Mouse (Mus musculus) lung, postnatal 0 days (tissue): ENCODE results near the gene Gab2. TPM values are rescaled to one million over a fixed set of nuclear protein-coding genes. Genes with fewer than 3 reads are reported as not detected.

Experiments used
- ATAC-seq: fragments of 200-750 bp; cut with Nextera tagmentation; 2 replicates; pipeline ENCODE4 v1.8.0; 2017; ENCODE audit warnings: moderate library complexity
- DNase-seq: peaks from one replicate; pipeline ENCODE4 v3.0.0-alpha.2; 2016; ENCODE audit warnings: low spot score
- H3K27ac ChIP-seq: fragments of 300-500 bp; sonication (generic); 2 replicates; pipeline ENCODE4 v1.5.1; 2014; ENCODE audit warnings: antibody characterized with exemption, mild to moderate bottlenecking, low read length, mixed read lengths
- H3K27me3 ChIP-seq: fragments of 300-500 bp; sonication (generic); replicated peaks from 2 replicates; pipeline ENCODE4 v1.6.1; 2014; ENCODE audit warnings: low read length, mixed read lengths; ENCODE audit not compliant: insufficient read depth
- H3K36me3 ChIP-seq: fragments of 300-500 bp; sonication (generic); 2 replicates; pipeline ENCODE4 v1.6.1; 2014; ENCODE audit warnings: low read length, mixed read lengths; ENCODE audit not compliant: insufficient read depth
- H3K4me1 ChIP-seq: fragments of 300-500 bp; sonication (generic); 2 replicates; pipeline ENCODE4 v1.6.1; 2014; ENCODE audit warnings: antibody characterized with exemption, low read depth, low read length, mixed read lengths; ENCODE audit not compliant: insufficient read depth
- H3K4me2 ChIP-seq: fragments of 300-500 bp; sonication (generic); replicated peaks from 2 replicates; pipeline ENCODE4 v1.6.1; 2014; ENCODE audit warnings: low read depth, mild to moderate bottlenecking, low read length, moderate library complexity, mixed read lengths
- H3K4me3 ChIP-seq: fragments of 300-500 bp; sonication (generic); 2 replicates; pipeline ENCODE4 v1.5.1; 2014; ENCODE audit warnings: low read depth, low read length
- H3K9ac ChIP-seq: fragments of 300-500 bp; sonication (generic); replicated peaks from 2 replicates; pipeline ENCODE4 v1.6.1; 2014; ENCODE audit warnings: low read depth, mild to moderate bottlenecking
- H3K9me3 ChIP-seq: fragments of 300-500 bp; sonication (generic); 2 replicates; pipeline ENCODE4 v1.6.1; 2016; ENCODE audit warnings: low read length, mixed read lengths
- CTCF ChIP-seq: IDR thresholded peaks from 2 replicates; pipeline ENCODE4 v1.5.1; 2016; ENCODE audit warnings: antibody characterized with exemption, mild to moderate bottlenecking
- EP300 ChIP-seq: IDR thresholded peaks from 2 replicates; pipeline ENCODE4 v1.6.1; 2016; ENCODE audit warnings: antibody characterized with exemption, mild to moderate bottlenecking, control low read depth
- WGBS: fragments of 180-500 bp; shearing (Covaris S2); extraction: QIAGEN DNeasy Blood & Tissue Kit; methylation state at CpG from one replicate; pipeline ENCODE4 v1.1.7; 2014; 5-methylcytosine and 5-hydroxymethylcytosine counted together
- polyA plus RNA-seq: library from polyadenylated mRNA; unstranded; fragments of >200 nt; fragmentation: Nextera tagmentation; extraction: Ambion mirVana; gene quantifications from 2 replicates; pipeline ENCODE4 v1.2.1, GENCODE M21; 2015

Gab2 gene
- polyA plus RNA-seq, 1 experiment from 2014 or later: 7.7 TPM

DNA sequence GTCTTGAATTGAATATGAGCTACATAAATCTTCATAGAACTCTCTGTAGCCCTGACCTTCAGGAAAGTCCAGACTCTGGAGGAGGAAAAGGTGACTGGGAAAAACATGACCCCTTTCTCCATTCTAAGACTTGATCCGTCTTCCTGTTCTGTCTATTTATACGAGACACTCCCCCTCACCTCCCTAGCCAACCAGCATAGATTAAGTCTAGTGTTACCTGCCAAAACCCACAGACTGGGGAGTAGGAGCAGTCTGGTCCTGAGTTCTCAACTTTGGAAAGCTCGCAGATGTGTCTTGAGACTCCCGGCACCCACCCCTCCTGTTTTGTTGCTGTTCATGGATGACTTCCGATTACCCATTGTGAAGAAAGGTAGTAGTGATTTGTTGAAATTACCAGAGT is 166.8 kb downstream of the Gab2 start:
- no peak overlapping the region for H3K9ac ChIP-seq
- H3K4me3 ChIP-seq: no peak overlapping the region
- no peaks in the 10 kb centered on the region for H3K36me3 ChIP-seq
- no peaks in the 10 kb centered on the region for H3K27me3 ChIP-seq
- H3K9me3 ChIP-seq: no peaks in the 10 kb centered on the region
- no peak overlapping the region for H3K4me2 ChIP-seq
- WGBS: 57% methylated on average over 5 of the region's 5 CpGs
- TF ChIP-seq EP300 (no peak), CTCF (no peak)
- H3K27ac ChIP-seq: no peak overlapping the region
- peaks cover 10% of the 10 kb centered on the region; the same call in 1 of the 2 replicates for H3K4me1 ChIP-seq
- no peak; the same call in 1 of the 2 replicates for ATAC-seq
- no peak for DNase-seq

DNA sequence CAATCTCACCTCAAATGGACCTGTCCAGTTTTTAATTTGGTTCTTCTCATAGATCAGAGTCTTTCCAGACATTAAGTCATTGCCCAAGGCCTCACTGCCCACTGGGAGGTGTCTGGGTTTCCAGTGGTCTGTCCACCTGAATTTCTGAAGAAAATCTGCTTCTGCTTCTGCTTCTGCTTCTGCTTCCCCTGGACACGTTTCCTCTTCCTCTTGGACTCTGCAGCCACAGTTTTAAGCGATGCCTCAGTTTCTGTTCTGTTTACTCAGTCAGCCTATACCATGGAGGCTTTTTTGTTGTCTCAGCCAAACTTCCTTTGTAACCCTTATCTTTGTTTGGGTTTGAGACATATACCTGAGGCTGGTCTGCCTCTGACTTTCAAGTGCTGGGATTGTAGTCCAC is 170.3 kb downstream of the Gab2 start:
- no peak overlapping the region for H3K4me3 ChIP-seq
- DNase-seq: peak; percentile 26
- ATAC-seq: no peak
- TF ChIP-seq CTCF (no peak), EP300 (no peak)
- no peak overlapping the region for H3K27ac ChIP-seq
- H3K9me3 ChIP-seq: no peaks in the 10 kb centered on the region
- peaks cover 9% of the 10 kb centered on the region; the same call in 1 of the 2 replicates for H3K4me1 ChIP-seq
- no peaks in the 10 kb centered on the region for H3K27me3 ChIP-seq
- no peak overlapping the region for H3K9ac ChIP-seq
- 37% methylated on average over 2 of the region's 2 CpGs for WGBS
- no peak overlapping the region for H3K4me2 ChIP-seq
- H3K36me3 ChIP-seq: no peaks in the 10 kb centered on the region

DNA sequence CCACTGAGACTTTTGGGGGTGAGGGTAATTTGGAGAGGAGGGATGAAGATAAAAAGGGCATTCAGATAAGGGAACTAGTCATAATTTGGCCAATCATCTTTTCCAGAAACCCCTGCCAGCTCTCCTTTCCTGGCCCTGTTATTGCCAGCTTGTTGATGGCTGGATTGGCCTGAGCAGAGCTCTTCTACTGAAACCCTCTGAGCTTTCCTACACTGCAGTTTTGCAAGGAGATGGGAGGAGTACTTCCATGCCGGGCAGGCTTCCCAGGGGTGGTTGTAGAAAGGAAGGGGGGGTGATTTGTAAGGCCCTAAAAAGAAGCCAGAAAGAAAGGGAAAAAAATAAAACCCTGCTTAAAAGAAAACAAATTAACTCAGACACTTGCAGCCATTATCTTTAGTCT is 181.2 kb downstream of the Gab2 start:
- no peaks in the 10 kb centered on the region for H3K9me3 ChIP-seq
- DNase-seq (peak; percentile 40), ATAC-seq (no peak)
- no peak overlapping the region for H3K9ac ChIP-seq
- 52% methylated on average over 1 of the region's 1 CpGs for WGBS
- H3K4me2 ChIP-seq: no peak overlapping the region
- no peak overlapping the region for H3K27ac ChIP-seq
- no peaks in the 10 kb centered on the region for H3K4me1 ChIP-seq
- H3K27me3 ChIP-seq: no peaks in the 10 kb centered on the region
- no peak for TF ChIP-seq CTCF
- TF ChIP-seq EP300: no peak
- no peaks in the 10 kb centered on the region for H3K36me3 ChIP-seq
- no peak overlapping the region for H3K4me3 ChIP-seq

DNA sequence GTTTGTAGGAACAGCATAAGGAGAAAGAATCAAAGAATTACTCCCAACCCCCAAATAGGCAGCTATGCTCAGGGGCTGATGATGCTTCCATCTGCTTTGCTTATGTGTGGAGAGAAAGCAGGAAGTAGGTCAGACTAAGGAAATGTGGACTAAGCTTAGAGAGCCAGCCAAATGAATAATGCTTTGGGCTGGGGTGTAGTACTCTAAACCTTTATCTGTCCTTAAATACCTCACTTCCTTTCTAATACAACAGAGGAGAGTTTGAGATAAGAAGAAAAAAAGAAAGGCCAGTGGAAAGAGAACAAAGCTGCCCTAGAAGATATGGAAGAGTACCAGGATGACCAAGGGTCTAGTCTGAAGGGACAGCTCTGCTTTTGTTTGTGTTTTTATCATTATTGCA is 189.0 kb downstream of the Gab2 start:
- Histone ChIP-seq H3K27me3 (no peaks in the 10 kb centered on the region), H3K9me3 (no peaks in the 10 kb centered on the region), H3K4me1 (no peaks in the 10 kb centered on the region), H3K9ac (no peak overlapping the region), H3K4me2 (no peak overlapping the region), H3K4me3 (no peak overlapping the region), H3K27ac (no peak overlapping the region), H3K36me3 (no peaks in the 10 kb centered on the region)
- TF ChIP-seq CTCF (no peak), EP300 (peak; percentile 46)
- ATAC-seq: peak; percentile 66
- DNase-seq: peak; percentile 29

DNA sequence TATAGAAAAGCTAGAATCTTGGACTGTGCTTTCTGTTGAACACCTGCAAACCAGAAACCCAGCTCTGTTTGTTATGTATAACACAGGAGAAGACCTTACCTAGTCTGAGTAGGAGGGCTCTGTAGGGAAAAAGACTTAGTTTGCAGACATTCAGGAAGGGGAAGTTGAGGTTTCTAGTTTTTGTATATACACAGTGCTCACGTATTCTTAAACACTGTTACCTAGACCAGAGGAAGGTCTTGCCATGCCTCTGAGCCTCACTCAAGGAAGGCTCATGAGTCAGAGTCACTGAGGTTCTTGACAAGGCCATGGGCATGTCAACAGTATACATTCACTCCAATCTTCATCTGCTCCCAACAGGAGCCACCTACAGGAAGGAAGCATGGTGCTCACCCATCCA is 189.7 kb downstream of the Gab2 start:
- H3K4me1 ChIP-seq: no peaks in the 10 kb centered on the region
- no peak overlapping the region for H3K9ac ChIP-seq
- ATAC-seq (no peak), DNase-seq (no peak)
- no peak overlapping the region for H3K27ac ChIP-seq
- no peaks in the 10 kb centered on the region for H3K9me3 ChIP-seq
- no peaks in the 10 kb centered on the region for H3K27me3 ChIP-seq
- H3K4me3 ChIP-seq: no peak overlapping the region
- WGBS: 67% methylated on average over 1 of the region's 1 CpGs
- TF ChIP-seq EP300 (no peak), CTCF (no peak)
- no peaks in the 10 kb centered on the region for H3K36me3 ChIP-seq
- H3K4me2 ChIP-seq: no peak overlapping the region

DNA sequence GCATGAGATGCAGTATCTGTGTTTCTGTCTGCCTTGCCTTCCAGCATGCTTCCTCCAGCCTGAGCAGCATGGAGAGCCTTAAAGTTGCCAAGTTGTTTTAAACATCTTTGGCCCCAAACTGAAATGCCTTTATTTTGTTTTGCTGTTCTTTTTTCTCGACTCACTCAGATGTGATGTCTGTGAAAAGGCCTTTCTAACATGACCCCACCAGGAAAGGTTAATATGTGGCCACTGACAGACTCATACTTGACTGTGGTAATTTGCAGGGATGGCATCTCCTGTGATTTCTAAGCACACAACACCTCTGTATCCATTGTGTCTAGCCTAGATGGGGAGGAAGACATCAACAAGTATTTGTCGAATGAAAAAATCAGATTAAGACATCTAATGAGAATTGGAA is 215.6 kb downstream of the Gab2 start:
- Histone ChIP-seq H3K9ac (no peak overlapping the region), H3K4me2 (no peak overlapping the region), H3K9me3 (no peaks in the 10 kb centered on the region), H3K27ac (no peak overlapping the region), H3K36me3 (peaks cover 13% of the 10 kb centered on the region), H3K4me3 (no peak overlapping the region), H3K27me3 (no peaks in the 10 kb centered on the region), H3K4me1 (no peaks in the 10 kb centered on the region)
- TF ChIP-seq CTCF (no peak), EP300 (no peak)
- ATAC-seq: no peak
- DNase-seq: no peak
- 46% methylated on average over 2 of the region's 2 CpGs for WGBS

DNA sequence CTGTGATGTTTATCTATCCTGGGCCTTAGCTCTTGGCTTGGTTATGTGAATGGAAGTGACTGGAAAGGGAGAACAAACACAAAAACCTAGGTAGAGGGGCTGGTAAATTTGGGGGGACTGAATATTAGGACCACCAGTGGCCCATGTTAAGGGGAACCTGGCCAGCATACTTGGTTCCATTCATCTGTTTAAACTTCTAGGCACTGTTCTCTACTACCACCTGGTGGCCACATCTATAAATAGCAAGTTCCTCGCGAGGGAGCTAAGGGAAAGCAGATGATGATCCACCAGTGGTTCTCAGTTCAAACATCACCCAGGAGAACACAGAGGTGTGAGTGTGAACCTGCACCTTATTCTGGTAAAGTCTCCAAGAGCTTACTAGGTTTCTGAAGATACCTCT is 216.1 kb downstream of the Gab2 start:
- Histone ChIP-seq H3K9me3 (no peaks in the 10 kb centered on the region), H3K27me3 (no peaks in the 10 kb centered on the region), H3K27ac (no peak overlapping the region), H3K36me3 (peaks cover 13% of the 10 kb centered on the region), H3K9ac (no peak overlapping the region), H3K4me2 (no peak overlapping the region), H3K4me1 (no peaks in the 10 kb centered on the region), H3K4me3 (no peak overlapping the region)
- TF ChIP-seq CTCF (peak; percentile 95), EP300 (no peak)
- ATAC-seq (peak; percentile 38; the same call in 1 of the 2 replicates), DNase-seq (peak; percentile 78)
- whole genome bisulfite sequencing: 2% methylated on average over 2 of the region's 2 CpGs
